ENCODE assay signal across 9 mouse cellular contexts in genomic region chr4:57845541-57846210, GRCm38 (mm10).
DNase-seq lines count a peak whose midpoint lies in the region; ATAC-seq and TF ChIP-seq lines count a peak whose summit lies in the region.
"Had no signal": no experiment of that assay in that cellular context is flagged by ENCODE, and none has a peak within 500 bp of the region (broad histone marks: within the 10 kb centered on the region; RNA-seq: fewer than 3 reads in every experiment).

No protein-coding gene starts in this region.

- H3K4me3 ChIP-seq in heart, adult 2 months, result peak overlapping the region; percentile 56
- H3K4me3 ChIP-seq in heart, postnatal 0 days (ENCODE audit: low read depth, low read length), result peak overlapping the region; percentile 64
- peak overlapping the region; percentile 49 for H3K4me3 ChIP-seq in midbrain, embryonic 10.5 days

- H3K27me3 ChIP-seq in heart, adult 2 months (ENCODE audit: control insufficient read depth, insufficient read depth, low read length), result no peaks in the 10 kb centered on the region
- H3K27me3 ChIP-seq in heart, postnatal 0 days (ENCODE audit: control insufficient read depth, insufficient read depth, low read length), result no peaks in the 10 kb centered on the region
- peaks cover 11% of the 10 kb centered on the region; the same call in 1 of the 2 replicates for H3K27me3 ChIP-seq in midbrain, embryonic 10.5 days (ENCODE audit: low read depth, poor library complexity, severe bottlenecking)

- no peak for ATAC-seq in heart, postnatal 0 days (ENCODE audit: insufficient read depth, low read depth)

- H3K9me3 ChIP-seq in heart, postnatal 0 days (replicated peaks; ENCODE audit: control insufficient read depth, low read length), result no peaks in the 10 kb centered on the region
- no peaks in the 10 kb centered on the region for H3K9me3 ChIP-seq in midbrain, embryonic 10.5 days (replicated peaks)

- H3K9ac ChIP-seq in heart, adult 2 months (ENCODE audit: low read depth, low read length), result peak overlapping the region; percentile 67
- H3K9ac ChIP-seq in heart, postnatal 0 days (replicated peaks; ENCODE audit: low read depth, low read length), result peak overlapping the region; percentile 81

- peak overlapping the region; percentile 94 for H3K27ac ChIP-seq in heart, adult 2 months
- H3K27ac ChIP-seq in heart, postnatal 0 days (ENCODE audit: low read depth), result peak overlapping the region; percentile 96
- H3K27ac ChIP-seq in midbrain, embryonic 10.5 days (replicated peaks), result peak overlapping the region; percentile 84

- no peak for DNase-seq in heart, adult 2 months
- no peak for DNase-seq in heart, postnatal 4 days
- peak; percentile 65 for DNase-seq in Muller cell, postnatal 12 days (ENCODE audit: inconsistent ontology term)
- DNase-seq in heart, postnatal 0 days (ENCODE audit: low spot score), result no peak
- peak; percentile 62 for DNase-seq in midbrain, embryonic 10.5 days (ENCODE audit: low spot score)
- no peak for DNase-seq in thymus, postnatal 4 days
- DNase-seq in right cerebral cortex, postnatal 14 days, result no peak
- DNase-seq in layer of hippocampus, postnatal 36 days, result no peak
- DNase-seq: B cell, adult 2 months had no signal

- peak overlapping the region; percentile 71 for H3K4me2 ChIP-seq in heart, postnatal 0 days (ENCODE audit: low read depth, low read length)

- 14% methylated on average over 12 of the region's 12 CpGs for WGBS in heart, adult 2 months
- 7% methylated on average over 12 of the region's 12 CpGs for WGBS in heart, postnatal 0 days
- WGBS in midbrain, embryonic 10.5 days, result 17% methylated on average over 12 of the region's 12 CpGs

- TF ChIP-seq POLR2A in heart, adult 2 months (IDR thresholded peaks at IDR 0.05; ENCODE audit: insufficient read depth, low read depth, low read length), result no peak

- no peak for TF ChIP-seq CTCF in heart, adult 2 months (IDR thresholded peaks at IDR 0.05)
- no peak for TF ChIP-seq CTCF in heart, postnatal 0 days (IDR thresholded peaks at IDR 0.05; ENCODE audit: low read depth)

- H3K79me2 ChIP-seq in heart, adult 2 months (replicated peaks; ENCODE audit: control insufficient read depth, insufficient read depth, low read length), result peaks cover 6% of the 10 kb centered on the region

- no peak for TF ChIP-seq EP300 in heart, adult 2 months (IDR thresholded peaks at IDR 0.05; ENCODE audit: insufficient read depth, low read depth, low read length)
- no peak for TF ChIP-seq EP300 in heart, postnatal 0 days (IDR thresholded peaks at IDR 0.05; ENCODE audit: low read depth)

- peaks cover 29% of the 10 kb centered on the region for H3K4me1 ChIP-seq in heart, adult 2 months (ENCODE audit: control insufficient read depth, insufficient read depth, low read length)
- H3K4me1 ChIP-seq in heart, postnatal 0 days (ENCODE audit: control insufficient read depth, insufficient read depth), result peaks cover 38% of the 10 kb centered on the region
- H3K4me1 ChIP-seq in midbrain, embryonic 10.5 days, result peaks cover 57% of the 10 kb centered on the region

- peaks cover 34% of the 10 kb centered on the region for H3K36me3 ChIP-seq in heart, adult 2 months (ENCODE audit: control insufficient read depth, insufficient read depth, low read length)
- H3K36me3 ChIP-seq in heart, postnatal 0 days (replicated peaks; ENCODE audit: control insufficient read depth, insufficient read depth, low read length), result peaks cover 11% of the 10 kb centered on the region
- H3K36me3 ChIP-seq in midbrain, embryonic 10.5 days, result peaks cover 12% of the 10 kb centered on the region

- intact Hi-C loops in heart, adult 2 months (cut with DNase I), result loop anchor here (1.0 to 2.0 kb wide), 4 partner anchors 17 to 172 kb away; no protein-coding TSS in a partner anchor

Comparison
In these comparisons a context has a peak if more than half of its experiments do, and no peak if none do; other contexts are left out.
1. DNase-seq: peak in Muller cell, postnatal 12 days (single experiment) and midbrain, embryonic 10.5 days (single experiment); none in heart, adult 2 months (0 of 2), heart, postnatal 4 days (single experiment), heart, postnatal 0 days (single experiment), thymus, postnatal 4 days (single experiment), right cerebral cortex, postnatal 14 days (single experiment) and layer of hippocampus, postnatal 36 days (0 of 2).
2. Peak in every context shown above with its lines, with median percentiles within 50 percentile points of each other: H3K27ac ChIP-seq and H3K4me3 ChIP-seq.